Mouse (Mus musculus): Measurements from ENCODE around the gene Kri1.

DNA sequence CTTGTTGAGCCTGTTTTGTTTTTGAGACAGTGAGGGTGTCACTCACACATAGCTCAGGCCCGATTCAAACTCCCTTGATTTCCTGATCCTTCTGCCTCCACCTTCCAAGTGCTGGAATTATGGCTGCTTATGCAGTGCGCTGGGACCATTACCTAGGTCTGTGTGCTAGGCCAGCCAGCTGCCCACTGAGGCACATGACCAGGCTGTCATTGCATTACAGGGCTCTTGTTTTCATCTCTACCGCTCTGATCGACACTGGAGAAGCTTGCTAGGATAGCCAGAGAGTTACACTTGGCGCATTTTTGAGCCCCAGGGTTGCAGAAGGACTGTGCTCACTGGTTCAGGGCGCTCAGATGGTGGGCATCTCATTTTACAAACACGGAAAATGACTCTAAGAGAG is 23.9 kb upstream of the Kri1 start:
- TF ChIP-seq CTCF (IDR thresholded peaks at IDR 0.05; ENCODE audit: low read depth, low read length) (no peak), POLR2A (IDR thresholded peaks at IDR 0.05; ENCODE audit: extremely low read depth, insufficient read depth, low read length) (no peak)
